Mouse (Mus musculus) spleen, postnatal 14 days (tissue): Measurements from ENCODE around the gene Ech1.

Source experiments
- DNase-seq, 2 experiments: peaks; one replicate each; pipeline ENCODE4 v3.0.0; 2021 to 2022; ENCODE audit warnings: low spot score in 2 of 2

Ech1 gene

DNA sequence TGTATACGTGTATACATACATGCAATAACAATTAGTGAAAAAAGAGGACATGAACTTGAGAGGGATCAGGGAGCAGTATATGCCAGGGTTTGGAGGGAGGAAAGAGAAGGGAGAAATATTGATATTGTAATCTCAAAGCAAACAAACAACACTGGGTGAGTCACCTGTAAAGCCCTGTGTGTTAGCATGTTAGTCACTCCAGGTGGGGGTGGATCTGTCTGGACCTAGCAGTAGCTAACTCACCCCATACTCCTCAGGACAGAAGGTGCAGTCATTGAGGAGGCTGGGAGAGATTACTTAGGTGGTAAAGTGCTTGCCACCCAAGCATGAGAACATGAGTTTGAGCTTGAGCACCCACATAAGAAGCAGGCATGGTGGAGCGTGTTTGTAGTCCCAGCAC lies 34.9 kb downstream of the Ech1 start:
- DNase-seq, result no peak

GRCm38 (mm10) chr7:28860898-28861297 lies 35.9 kb downstream of the Ech1 start:
- DNase-seq, result no peak

- no peak for DNase-seq
These were observed 37.9 kb downstream of the Ech1 start for GRCm38 (mm10) chr7:28862817-28863499.

DNA sequence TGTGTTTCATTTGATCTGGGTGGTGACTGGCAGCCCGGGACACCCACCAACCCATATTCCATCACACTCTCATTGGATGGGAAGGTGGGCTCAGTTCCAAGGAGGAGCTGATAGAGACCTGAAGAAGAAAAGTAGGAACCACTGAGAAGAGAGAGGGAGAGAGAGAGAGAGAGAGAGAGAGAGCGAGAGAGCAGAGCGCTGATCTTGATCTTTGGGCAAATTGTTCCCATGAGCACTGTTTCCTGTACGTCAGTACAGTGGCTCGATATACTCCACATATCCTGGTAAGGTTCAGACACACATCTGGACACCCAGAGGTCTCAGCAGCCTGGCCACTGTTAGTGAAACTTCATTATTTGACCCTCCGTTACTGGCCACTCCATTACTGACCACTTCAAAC lies 38.5 kb downstream of the Ech1 start, which contains the start of gene Lgals7:
Gene Lgals7, plus strand, starts transcription at position 314 of the 400 bp plus-strand sequence.
- no peak for DNase-seq

- no peak for DNase-seq
These were observed 39.3 kb downstream of the Ech1 start for GRCm38 (mm10) chr7:28864288-28864750.

- DNase-seq, result peak; percentile 75 to 83
These were observed 40.7 kb downstream of the Ech1 start for GRCm38 (mm10) chr7:28865481-28866300.

DNA sequence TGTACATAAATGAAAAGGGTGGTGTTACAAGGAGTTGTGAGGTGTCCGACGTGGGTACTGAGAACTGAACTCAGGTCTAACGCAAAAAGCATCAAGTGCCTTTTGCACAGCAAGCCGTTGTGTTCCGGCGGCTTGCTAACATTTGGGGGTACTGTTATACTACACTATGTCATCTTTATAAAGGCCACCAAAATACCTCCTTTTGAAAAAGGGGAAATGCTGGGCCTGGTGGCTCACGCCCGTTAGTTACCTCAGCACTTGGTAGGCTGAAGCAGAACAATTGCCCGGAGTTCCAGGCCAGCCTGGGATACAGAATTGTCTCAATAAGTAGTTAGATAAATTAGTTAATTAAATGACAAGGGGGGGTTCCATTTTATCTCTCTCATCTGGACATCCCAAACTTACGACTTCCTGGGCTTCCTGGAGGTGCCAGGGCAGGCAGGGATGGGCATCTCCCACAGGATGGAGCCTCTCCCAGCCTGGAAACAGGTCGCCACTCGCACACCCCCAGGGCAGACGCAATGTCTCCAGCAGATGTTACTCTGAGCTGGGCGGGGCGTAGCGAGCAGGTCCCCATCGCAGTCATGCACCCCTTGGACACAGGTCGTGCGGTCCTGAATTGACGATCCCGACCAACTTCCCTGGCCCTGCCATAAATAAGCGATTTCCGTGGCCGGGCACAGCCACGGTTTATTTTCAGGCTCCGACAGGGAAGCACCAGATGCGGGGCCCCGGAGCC lies 41.9 kb downstream of the Ech1 start:
- DNase-seq, result no peak

DNA sequence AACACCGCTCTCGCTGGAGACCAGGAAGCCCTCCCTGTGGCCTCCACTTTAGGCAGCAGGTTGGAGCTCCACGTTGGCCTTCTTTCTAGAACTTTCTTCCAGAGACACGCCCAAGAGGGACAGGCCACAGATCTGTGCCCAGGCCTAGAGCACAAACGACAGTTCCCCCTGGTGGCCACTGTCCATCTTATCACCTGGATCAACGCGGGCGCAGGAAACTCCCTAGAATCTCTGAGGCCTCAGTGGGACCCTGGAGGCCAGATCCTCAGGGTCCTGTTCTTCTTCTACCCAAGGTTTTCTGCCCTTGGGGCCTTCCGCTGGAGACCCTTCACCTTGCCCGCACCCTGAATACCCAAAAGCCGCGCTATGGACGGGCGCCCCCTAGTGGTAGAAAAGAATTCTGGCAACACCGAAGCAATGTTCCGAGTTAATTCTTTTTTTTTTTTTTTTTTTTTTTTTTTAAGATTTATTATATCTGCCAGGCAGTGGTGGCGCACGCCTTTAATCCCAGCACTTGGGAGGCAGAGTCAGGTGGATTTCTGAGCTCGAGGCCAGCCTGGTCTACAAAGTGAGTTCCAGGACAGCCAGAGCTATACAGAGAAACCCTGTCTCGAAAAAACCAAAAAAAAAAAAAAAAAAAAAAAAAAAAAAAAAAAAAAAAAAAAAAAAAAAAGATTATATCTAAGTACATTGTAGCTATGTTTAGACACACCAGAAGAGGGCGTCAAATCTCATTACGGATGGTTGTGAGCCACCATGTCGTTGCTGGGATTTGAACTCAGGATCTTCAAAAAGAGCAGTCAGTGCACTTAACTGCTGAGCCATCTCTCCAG lies 42.7 kb downstream of the Ech1 start:
- DNase-seq, result peak; percentile 45 to 71

DNA sequence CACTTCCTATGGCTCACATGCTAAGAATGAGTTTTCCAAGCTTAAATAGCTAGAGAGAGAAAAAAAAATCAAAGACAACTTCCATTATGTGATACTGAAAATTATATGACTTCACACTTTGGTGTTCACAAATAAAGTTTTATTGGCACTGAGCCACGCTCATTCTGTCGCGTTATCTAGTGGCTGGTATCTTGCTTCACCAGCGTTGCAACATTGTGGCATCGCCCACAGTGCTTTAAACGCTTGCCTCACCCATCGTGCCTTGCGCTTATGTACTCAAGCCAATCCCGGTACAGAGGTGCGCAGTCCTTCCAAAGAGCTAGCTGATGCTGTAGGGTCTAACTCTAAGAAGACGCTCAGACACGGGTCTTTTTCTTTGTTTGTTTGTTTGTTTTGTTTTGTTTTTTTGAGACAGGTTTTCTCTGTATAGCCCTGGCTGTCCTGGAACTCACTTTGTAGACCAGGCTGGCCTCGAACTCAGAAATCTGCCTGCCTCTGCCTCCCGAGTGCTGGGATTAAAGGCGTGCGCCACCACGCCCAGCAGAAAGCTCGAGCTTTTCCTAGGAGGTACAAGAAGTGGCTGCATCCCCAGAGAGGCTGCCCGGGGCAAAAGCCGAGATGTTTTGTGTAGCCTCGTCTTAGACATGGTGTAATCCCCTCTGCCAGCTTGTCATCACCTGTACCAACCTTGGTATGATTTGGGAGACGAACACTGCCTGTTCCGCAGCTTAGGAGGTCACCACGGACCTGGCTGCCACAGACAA lies 46.1 kb downstream of the Ech1 start:
- DNase-seq, result no peak

- no peak for DNase-seq
These were observed 49.5 kb downstream of the Ech1 start for GRCm38 (mm10) chr7:28874565-28874964.

GRCm38 (mm10) chr7:28876099-28876498 lies 51.1 kb downstream of the Ech1 start:
- DNase-seq, result no peak

DNA sequence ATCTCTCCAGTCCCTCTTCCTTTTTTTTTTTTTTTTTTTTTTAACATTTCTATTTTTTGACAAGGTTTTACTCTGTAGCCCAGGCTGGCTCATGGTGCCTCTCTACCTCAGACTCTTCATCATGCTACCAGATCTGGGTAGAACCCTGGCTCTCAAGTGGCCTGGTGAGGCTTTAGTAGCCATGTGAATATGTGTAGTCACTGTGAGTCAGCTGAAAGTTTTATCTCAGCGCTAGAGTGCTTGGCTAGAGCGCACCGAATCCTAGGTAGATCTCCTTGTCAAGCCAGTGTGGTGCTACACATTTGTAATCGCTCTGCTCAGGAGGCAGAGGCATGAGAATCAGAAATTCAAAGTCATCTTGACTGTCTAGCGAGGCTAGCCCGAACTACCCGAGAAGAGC lies 52.1 kb downstream of the Ech1 start:
- no peak for DNase-seq

DNA sequence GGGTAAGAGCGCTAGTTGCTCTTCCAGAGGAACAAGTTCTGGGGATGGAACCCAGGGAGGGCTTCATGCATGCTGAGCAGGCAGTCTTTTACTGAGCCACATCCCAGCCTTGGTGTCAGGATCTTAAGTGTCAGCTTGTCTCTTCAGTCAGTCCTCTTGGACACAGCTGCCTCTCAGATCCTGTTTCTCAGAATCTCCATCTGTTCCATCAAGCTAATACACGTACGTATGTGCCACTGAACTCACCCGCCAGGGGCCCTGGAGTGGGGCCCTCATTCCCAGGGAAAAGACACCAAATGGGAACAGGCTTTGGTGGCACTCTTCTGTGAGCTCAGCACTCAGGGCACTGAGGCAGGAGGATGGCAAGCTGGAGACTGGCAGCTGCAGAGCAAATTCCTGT lies 52.8 kb downstream of the Ech1 start:
- DNase-seq, result no peak

GRCm38 (mm10) chr7:28879606-28880005 lies 54.6 kb downstream of the Ech1 start:
- no peak for DNase-seq

DNA sequence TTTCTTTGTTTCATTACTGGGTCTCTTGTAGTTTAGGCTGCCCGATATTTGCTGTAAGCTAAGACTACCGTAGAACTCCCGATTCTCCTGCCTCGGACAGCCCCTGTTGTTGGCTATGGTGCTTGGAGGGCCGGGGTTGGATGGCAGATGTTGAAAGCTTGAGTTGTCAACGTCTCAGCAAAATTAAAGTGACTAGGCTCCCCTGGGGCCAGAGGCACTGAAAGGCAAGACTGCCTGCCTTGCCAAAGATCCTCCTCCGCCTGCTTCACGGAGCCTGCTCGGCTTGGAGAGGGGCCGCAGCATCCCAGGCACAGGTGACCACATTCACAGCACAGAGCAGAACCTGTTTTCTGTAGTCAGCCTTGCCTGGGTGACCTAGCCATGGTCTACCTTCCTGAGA lies 55.5 kb downstream of the Ech1 start:
- DNase-seq, result no peak

DNA sequence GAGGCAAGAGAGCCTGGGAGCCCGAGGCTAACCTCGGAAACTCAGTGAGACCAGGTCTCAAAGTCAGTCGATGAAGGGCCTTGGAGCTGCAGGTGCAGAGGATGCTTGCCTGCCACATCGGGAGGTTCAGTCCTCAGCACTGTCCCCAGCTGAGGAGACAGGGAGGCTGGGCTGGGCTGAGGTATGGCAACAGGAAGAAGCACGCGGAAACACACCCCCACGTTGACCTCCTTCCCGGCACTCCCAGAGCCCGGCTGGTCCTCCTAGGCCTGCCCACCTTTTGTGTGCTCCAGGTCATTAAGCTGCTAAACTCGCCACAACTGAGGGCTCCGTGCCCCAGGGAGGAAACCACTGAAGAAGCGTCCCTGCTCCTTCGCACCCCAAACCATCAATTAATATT lies 56.2 kb downstream of the Ech1 start, which contains the start of gene Capn12:
Gene Capn12, plus strand, starts transcription at position 224 of the 400 bp plus-strand sequence.
- no peak for DNase-seq
